Mouse (Mus musculus) forebrain, embryonic 15.5 days (tissue): ENCODE data around the gene Rrp15. TPM values are rescaled to one million over a fixed set of nuclear protein-coding genes. Genes with fewer than 3 reads are reported as not detected.

Experiments used
- ATAC-seq: fragments of 200-750 bp; cut with Nextera tagmentation; replicated peaks from 2 replicates; pipeline ENCODE4 v1.8.0; 2017; ENCODE audit warnings: mild to moderate bottlenecking, moderate TSS enrichment, moderate library complexity
- H3K27ac ChIP-seq: fragments of 300-500 bp; sonication (generic); replicated peaks from 2 replicates; pipeline ENCODE4 v1.5.1; 2015; ENCODE audit warnings: mild to moderate bottlenecking, inconsistent platforms
- H3K27me3 ChIP-seq: fragments of 300-500 bp; sonication (generic); 2 replicates; pipeline ENCODE4 v1.6.1; 2015; ENCODE audit warnings: inconsistent platforms
- H3K36me3 ChIP-seq: fragments of 300-500 bp; sonication (generic); 2 replicates; pipeline ENCODE4 v1.6.1; 2015; ENCODE audit warnings: mild to moderate bottlenecking, inconsistent platforms
- H3K4me1 ChIP-seq: fragments of 300-500 bp; sonication (generic); 2 replicates; pipeline ENCODE4 v1.6.1; 2015; ENCODE audit warnings: inconsistent platforms
- H3K4me2 ChIP-seq: fragments of 300-500 bp; sonication (generic); replicated peaks from 2 replicates; pipeline ENCODE4 v1.6.1; 2015; ENCODE audit warnings: mild to moderate bottlenecking, inconsistent platforms
- H3K4me3 ChIP-seq: fragments of 300-500 bp; sonication (generic); 2 replicates; pipeline ENCODE4 v1.5.1; 2015; ENCODE audit warnings: mild to moderate bottlenecking, inconsistent platforms
- H3K9ac ChIP-seq: fragments of 300-500 bp; sonication (generic); replicated peaks from 2 replicates; pipeline ENCODE4 v1.6.1; 2015; ENCODE audit warnings: mild to moderate bottlenecking, inconsistent platforms
- H3K9me3 ChIP-seq: fragments of 300-500 bp; sonication (generic); 2 replicates; pipeline ENCODE4 v1.6.1; 2016; ENCODE audit warnings: inconsistent platforms
- WGBS: fragments of 180-500 bp; shearing (Covaris S2); methylation state at CpG from one replicate; pipeline ENCODE4 v1.1.7; 2015; ENCODE audit warnings: mixed read lengths; 5-methylcytosine and 5-hydroxymethylcytosine counted together
- polyA plus RNA-seq: library from polyadenylated mRNA; unstranded; fragments of >200 nt; fragmentation: Nextera tagmentation; extraction: Ambion mirVana; gene quantifications from 2 replicates; pipeline ENCODE4 v1.2.1, GENCODE M21; 2015

Gene Rrp15
- polyA plus RNA-seq, 1 experiment from 2014 or later = 36.1 TPM

DNA sequence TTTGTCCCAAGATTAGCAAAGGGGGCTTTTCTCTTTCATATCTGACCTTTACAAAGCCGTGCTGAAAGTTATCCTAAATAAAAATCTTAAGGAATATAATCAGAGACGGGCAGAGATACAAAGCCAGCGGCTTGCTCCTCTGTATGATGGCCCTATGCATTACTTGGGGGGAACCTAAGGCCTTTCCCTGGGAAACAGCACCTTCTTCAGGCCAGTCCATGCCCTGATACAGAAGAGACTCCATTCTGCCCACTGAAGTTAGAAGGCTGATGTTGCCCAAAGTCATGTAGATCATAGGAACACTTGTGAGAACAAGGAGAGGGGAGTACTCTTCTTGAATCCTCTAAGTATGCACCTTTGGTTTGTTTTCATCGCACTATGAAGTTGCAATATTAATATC lies 56.8 kb downstream of the Rrp15 start:
- 90% methylated on average over 4 of the region's 4 CpGs for WGBS
- no peaks in the 10 kb centered on the region for H3K4me1 ChIP-seq
- no peaks in the 10 kb centered on the region for H3K36me3 ChIP-seq
- ATAC-seq = no peak
- H3K9me3 ChIP-seq = no peaks in the 10 kb centered on the region
- no peak overlapping the region for H3K9ac ChIP-seq
- no peak overlapping the region for H3K4me2 ChIP-seq
- no peak overlapping the region for H3K4me3 ChIP-seq
- no peak overlapping the region for H3K27ac ChIP-seq
- H3K27me3 ChIP-seq = no peaks in the 10 kb centered on the region

- no peak for ATAC-seq
- H3K4me2 ChIP-seq = no peak overlapping the region
- WGBS = 87% methylated on average over 9 of the region's 9 CpGs
Observed at GRCm38 (mm10) chr1:186691708-186692107, 57.5 kb downstream of the Rrp15 start.

GRCm38 (mm10) chr1:186684041-186684440 lies 65.1 kb downstream of the Rrp15 start:
- Histone ChIP-seq H3K4me2 (no peak overlapping the region), H3K27ac (no peak overlapping the region), H3K9ac (no peak overlapping the region), H3K9me3 (no peaks in the 10 kb centered on the region), H3K4me3 (no peak overlapping the region), H3K4me1 (no peaks in the 10 kb centered on the region), H3K36me3 (no peaks in the 10 kb centered on the region), H3K27me3 (no peaks in the 10 kb centered on the region)
- WGBS = 90% methylated on average over 3 of the region's 3 CpGs
- no peak for ATAC-seq

More at GRCm38 (mm10) chr1:186691708-186692107, 57.5 kb downstream of the Rrp15 start:
- H3K27me3 ChIP-seq = no peaks in the 10 kb centered on the region
- H3K4me3 ChIP-seq = no peak overlapping the region
- H3K9me3 ChIP-seq = no peaks in the 10 kb centered on the region
- no peak overlapping the region for H3K27ac ChIP-seq
- no peaks in the 10 kb centered on the region for H3K36me3 ChIP-seq
- no peaks in the 10 kb centered on the region for H3K4me1 ChIP-seq
- H3K9ac ChIP-seq = no peak overlapping the region

DNA sequence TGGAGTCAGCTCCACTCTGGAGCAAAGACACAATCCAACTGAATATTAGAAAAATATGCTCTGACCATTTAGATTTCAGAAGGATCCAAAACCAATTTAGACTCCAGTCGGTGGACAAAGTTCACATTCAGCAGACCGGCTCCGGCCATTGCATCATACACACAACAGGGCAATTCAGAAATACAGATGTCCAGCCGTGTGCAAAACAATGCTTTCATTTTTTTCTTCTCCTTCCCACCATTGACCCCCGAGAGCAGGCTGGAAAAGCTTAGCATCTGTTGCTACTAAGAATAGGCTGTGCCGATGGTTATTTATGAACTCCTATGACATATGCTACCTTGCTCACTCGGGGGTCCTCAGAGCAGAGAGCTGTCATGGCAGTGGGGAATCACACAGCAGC lies 66.6 kb downstream of the Rrp15 start:
- no peaks in the 10 kb centered on the region for H3K4me1 ChIP-seq
- no peaks in the 10 kb centered on the region for H3K36me3 ChIP-seq
- 31% methylated on average over 7 of the region's 7 CpGs for WGBS
- H3K9me3 ChIP-seq = no peaks in the 10 kb centered on the region
- H3K9ac ChIP-seq = no peak overlapping the region
- no peak overlapping the region for H3K27ac ChIP-seq
- H3K4me3 ChIP-seq = no peak overlapping the region
- H3K4me2 ChIP-seq = no peak overlapping the region
- no peak for ATAC-seq
- no peaks in the 10 kb centered on the region for H3K27me3 ChIP-seq

GRCm38 (mm10) chr1:186677614-186678013 lies 71.5 kb downstream of the Rrp15 start:
- Histone ChIP-seq H3K9ac (no peak overlapping the region), H3K27me3 (no peaks in the 10 kb centered on the region), H3K36me3 (no peaks in the 10 kb centered on the region), H3K9me3 (no peaks in the 10 kb centered on the region), H3K4me2 (no peak overlapping the region), H3K4me1 (no peaks in the 10 kb centered on the region), H3K27ac (no peak overlapping the region), H3K4me3 (no peak overlapping the region)
- no peak for ATAC-seq
- WGBS = 86% methylated on average over 12 of the region's 12 CpGs

DNA sequence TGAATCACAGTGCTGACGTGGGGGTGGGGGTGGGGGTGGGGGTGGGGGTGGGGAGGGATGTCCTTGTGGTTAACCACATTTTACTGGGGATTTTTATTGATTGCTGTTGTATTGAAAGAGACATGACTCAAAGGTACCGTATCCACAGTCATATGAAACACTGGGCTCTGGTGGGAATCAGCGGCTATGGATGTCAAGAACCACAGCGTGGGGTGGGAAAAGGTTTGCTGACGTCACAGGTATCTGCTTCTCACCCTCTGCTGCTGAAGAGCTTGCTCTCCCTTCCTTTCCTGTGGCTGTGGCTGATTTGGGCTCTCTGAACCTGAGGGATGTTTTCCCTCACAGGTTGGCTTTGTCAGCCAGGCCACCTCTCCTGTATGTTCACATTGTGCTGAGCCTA lies 73.0 kb downstream of the Rrp15 start:
- no peaks in the 10 kb centered on the region for H3K36me3 ChIP-seq
- H3K27ac ChIP-seq = no peak overlapping the region
- WGBS = 69% methylated on average over 5 of the region's 5 CpGs
- H3K9ac ChIP-seq = no peak overlapping the region
- H3K4me2 ChIP-seq = no peak overlapping the region
- H3K9me3 ChIP-seq = no peaks in the 10 kb centered on the region
- ATAC-seq = no peak
- H3K4me3 ChIP-seq = no peak overlapping the region
- H3K4me1 ChIP-seq = no peaks in the 10 kb centered on the region
- H3K27me3 ChIP-seq = no peaks in the 10 kb centered on the region

DNA sequence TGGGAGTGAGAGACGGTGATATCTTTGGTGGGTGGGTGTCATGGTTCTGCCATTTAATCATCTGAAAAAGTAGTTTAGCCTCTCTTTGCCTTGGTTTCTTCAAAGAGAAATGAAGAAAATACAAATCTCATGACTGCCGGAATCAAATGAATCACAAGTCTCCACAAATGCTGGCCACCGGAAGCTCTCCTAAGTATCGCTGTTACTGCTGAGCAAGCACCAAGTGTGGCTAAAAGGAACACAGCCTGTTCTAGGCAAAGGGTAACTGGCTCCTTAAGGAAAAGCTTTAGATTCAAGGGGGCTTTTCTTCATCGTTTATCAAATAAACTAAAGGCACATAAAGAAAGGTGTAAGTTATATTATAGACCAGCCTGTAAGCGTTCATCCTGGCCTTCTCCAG lies 73.9 kb downstream of the Rrp15 start:
- no peak for ATAC-seq
- Histone ChIP-seq H3K9ac (no peak overlapping the region), H3K27ac (no peak overlapping the region), H3K27me3 (no peaks in the 10 kb centered on the region), H3K4me2 (no peak overlapping the region), H3K4me1 (no peaks in the 10 kb centered on the region), H3K36me3 (no peaks in the 10 kb centered on the region), H3K4me3 (no peak overlapping the region), H3K9me3 (no peaks in the 10 kb centered on the region)
- WGBS = 90% methylated on average over 6 of the region's 6 CpGs

- H3K4me2 ChIP-seq = no peak overlapping the region
- WGBS = 80% methylated on average over 3 of the region's 3 CpGs
- H3K27ac ChIP-seq = no peak overlapping the region
- H3K9ac ChIP-seq = no peak overlapping the region
- H3K27me3 ChIP-seq = no peaks in the 10 kb centered on the region
- H3K4me3 ChIP-seq = no peak overlapping the region
- no peaks in the 10 kb centered on the region for H3K9me3 ChIP-seq
- ATAC-seq = no peak
- no peaks in the 10 kb centered on the region for H3K4me1 ChIP-seq
- H3K36me3 ChIP-seq = no peaks in the 10 kb centered on the region
Observed at GRCm38 (mm10) chr1:186674621-186675020, 74.5 kb downstream of the Rrp15 start.

DNA sequence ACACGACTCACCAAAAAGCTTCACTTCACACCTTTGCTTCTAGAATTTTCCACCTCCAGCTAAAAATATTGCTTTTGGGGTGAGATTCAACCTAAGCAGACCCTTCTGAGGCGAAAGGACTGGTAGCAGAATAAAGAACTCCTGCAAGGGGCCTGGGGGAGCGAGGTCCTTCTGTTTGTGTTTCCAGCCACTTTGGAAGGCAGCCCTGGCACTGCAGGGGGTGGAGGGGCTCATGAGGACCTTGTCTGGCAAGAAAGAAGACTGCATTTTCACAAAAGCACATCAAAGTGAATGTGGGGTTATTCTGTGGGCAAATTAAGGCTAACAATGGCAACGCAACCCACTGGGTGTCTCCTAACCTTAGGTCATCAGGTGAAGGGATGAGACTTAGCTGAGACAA lies 76.0 kb downstream of the Rrp15 start:
- no peak for ATAC-seq
- H3K4me3 ChIP-seq = no peak overlapping the region
- H3K9me3 ChIP-seq = no peaks in the 10 kb centered on the region
- no peak overlapping the region for H3K4me2 ChIP-seq
- H3K36me3 ChIP-seq = no peaks in the 10 kb centered on the region
- H3K27me3 ChIP-seq = no peaks in the 10 kb centered on the region
- 56% methylated on average over 4 of the region's 4 CpGs for WGBS
- H3K4me1 ChIP-seq = no peaks in the 10 kb centered on the region
- no peak overlapping the region for H3K9ac ChIP-seq
- no peak overlapping the region for H3K27ac ChIP-seq

Other genes starting within 250 kb of the Rrp15 start
- gene Tgfb2, start 43.4 kb downstream of the Rrp15 start, polyA plus RNA-seq = 17.7 and 19.6 TPM in 2 replicates
- not detected in 2 replicates for gene D1Pas1, start 218.1 kb upstream of the Rrp15 start, polyA plus RNA-seq